Mouse (Mus musculus): ENCODE measurements around the gene 4930474N05Rik.

GRCm38 (mm10) chr14:36048746-36049391 lies 45.8 kb upstream of the 4930474N05Rik start:
- no peak for TF ChIP-seq CTCF (IDR thresholded peaks at IDR 0.05; ENCODE audit: control insufficient read depth, insufficient read depth, insufficient replicate concordance, low read depth, low read length)
- TF ChIP-seq POLR2A (IDR thresholded peaks at IDR 0.05; ENCODE audit: control insufficient read depth, low read depth, low read length), result no peak
